Mouse (Mus musculus): Measurements from ENCODE around the gene Ovol3. TPM values are rescaled to one million over a fixed set of nuclear protein-coding genes. Genes with fewer than 3 reads are reported as not detected.

Gene Ovol3
- polyA plus RNA-seq (2012; rRNA removed): 0.66 and 1.4 TPM in 2 replicates

DNA sequence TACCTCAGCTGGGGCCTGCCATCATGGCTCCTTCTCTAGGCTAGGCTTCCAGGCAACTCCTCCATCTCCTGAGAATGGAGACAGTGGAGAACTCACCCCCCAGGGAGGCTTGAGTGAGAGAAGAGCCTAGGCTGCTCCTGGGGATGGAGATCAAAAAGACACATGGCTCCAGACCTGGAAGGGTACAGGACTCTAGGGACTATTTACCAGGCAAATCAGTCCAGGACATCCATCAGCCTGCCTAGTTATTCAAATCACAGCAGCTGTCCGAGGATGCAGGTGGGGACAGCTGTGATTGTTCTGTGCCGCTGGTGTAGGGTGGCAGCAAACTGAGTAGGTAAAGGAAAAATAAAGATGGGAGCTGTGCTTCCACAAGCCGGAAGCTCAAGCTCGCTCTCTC, at the start of gene Ovol3:
TSS of gene Ovol3 (minus strand) at position 101 of the 400 bp plus-strand sequence.
- DNase-seq: no peak
- TF ChIP-seq POLR2A (IDR thresholded peaks at IDR 0.05; ENCODE audit: control insufficient read depth, extremely low read depth, insufficient read depth, low read length, poor library complexity): no peak
- TF ChIP-seq CTCF (IDR thresholded peaks at IDR 0.05; ENCODE audit: borderline replicate concordance, control insufficient read depth, extremely low read depth, insufficient read depth, low read length, poor library complexity): no peak
- Histone ChIP-seq H3K4me3 (ENCODE audit: control insufficient read depth, insufficient read depth, low read length) (no peak within 1 kb of the TSS), H3K4me1 (replicated peaks; ENCODE audit: control insufficient read depth, insufficient read depth, low read length) (peaks cover 11% of the 10 kb centered on the region), H3K27me3 (ENCODE audit: control insufficient read depth, insufficient read depth, low read length) (no peaks in the 10 kb centered on the region), H3K36me3 (ENCODE audit: control insufficient read depth, insufficient read depth, low read length) (no peaks in the 10 kb centered on the region), H3K27ac (ENCODE audit: control insufficient read depth, insufficient read depth, low read length) (no peak within 1 kb of the TSS)
- whole genome bisulfite sequencing: 96% methylated on average over 4 of the region's 4 CpGs

DNA sequence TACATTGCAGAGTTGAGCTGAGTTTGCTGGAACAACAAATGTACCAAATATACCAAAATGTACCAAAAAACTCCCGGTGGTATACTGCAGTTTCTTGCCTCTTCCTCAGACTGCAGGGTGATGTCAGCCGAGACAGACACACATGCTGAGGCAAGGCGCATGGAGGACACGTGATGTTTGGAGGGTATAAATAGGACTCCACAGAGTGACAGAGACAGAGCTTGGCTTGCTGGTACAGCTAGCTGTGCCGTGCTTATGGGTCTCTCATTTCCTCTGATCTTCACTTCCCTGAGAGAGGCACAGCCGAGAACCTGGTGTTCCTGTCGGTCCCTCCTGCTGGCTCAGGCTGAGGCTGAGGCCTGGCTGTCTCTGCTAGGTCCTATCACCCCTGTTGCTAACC, 47.2 kb upstream of the Ovol3 start:
- H3K27me3 ChIP-seq (ENCODE audit: control insufficient read depth, insufficient read depth, low read length): no peaks in the 10 kb centered on the region
- DNase-seq: no peak
- no peaks in the 10 kb centered on the region for H3K36me3 ChIP-seq (ENCODE audit: control insufficient read depth, insufficient read depth, low read length)
- H3K4me1 ChIP-seq (replicated peaks; ENCODE audit: control insufficient read depth, insufficient read depth, low read length): peaks cover 9% of the 10 kb centered on the region
- 88% methylated on average over 7 of the region's 7 CpGs for WGBS
- H3K27ac ChIP-seq (ENCODE audit: control insufficient read depth, insufficient read depth, low read length): no peak overlapping the region
- TF ChIP-seq POLR2A (IDR thresholded peaks at IDR 0.05; ENCODE audit: control insufficient read depth, extremely low read depth, insufficient read depth, low read length, poor library complexity) (no peak), CTCF (IDR thresholded peaks at IDR 0.05; ENCODE audit: borderline replicate concordance, control insufficient read depth, extremely low read depth, insufficient read depth, low read length, poor library complexity) (no peak)
- H3K4me3 ChIP-seq (ENCODE audit: control insufficient read depth, insufficient read depth, low read length): no peak overlapping the region

DNA sequence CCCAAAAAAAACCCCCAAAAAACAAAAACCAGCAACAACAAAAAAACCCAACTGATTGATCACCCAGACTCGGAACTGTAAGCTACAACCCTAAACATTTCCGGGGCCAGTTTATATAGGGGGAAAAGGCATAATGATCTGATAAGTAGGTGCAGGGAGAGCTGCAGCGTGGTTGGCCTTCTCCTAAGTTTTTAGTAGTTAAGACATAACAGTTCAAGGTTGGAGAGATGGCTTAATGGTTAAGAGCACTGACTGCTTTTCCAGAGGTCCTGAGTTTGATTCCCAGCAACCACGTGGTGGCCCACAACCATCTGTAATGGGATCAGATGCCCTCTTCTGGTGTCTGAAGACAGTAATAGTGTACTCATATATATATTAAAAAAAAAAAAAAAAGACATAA, 46.0 kb upstream of the Ovol3 start:
- Histone ChIP-seq H3K27ac (ENCODE audit: control insufficient read depth, insufficient read depth, low read length) (no peak overlapping the region), H3K4me1 (replicated peaks; ENCODE audit: control insufficient read depth, insufficient read depth, low read length) (peaks cover 9% of the 10 kb centered on the region), H3K4me3 (ENCODE audit: control insufficient read depth, insufficient read depth, low read length) (no peak overlapping the region), H3K27me3 (ENCODE audit: control insufficient read depth, insufficient read depth, low read length) (no peaks in the 10 kb centered on the region), H3K36me3 (ENCODE audit: control insufficient read depth, insufficient read depth, low read length) (no peaks in the 10 kb centered on the region)
- DNase-seq: no peak
- TF ChIP-seq CTCF (IDR thresholded peaks at IDR 0.05; ENCODE audit: borderline replicate concordance, control insufficient read depth, extremely low read depth, insufficient read depth, low read length, poor library complexity) (no peak), POLR2A (IDR thresholded peaks at IDR 0.05; ENCODE audit: control insufficient read depth, extremely low read depth, insufficient read depth, low read length, poor library complexity) (no peak)
- WGBS: 87% methylated on average over 4 of the region's 4 CpGs

DNA sequence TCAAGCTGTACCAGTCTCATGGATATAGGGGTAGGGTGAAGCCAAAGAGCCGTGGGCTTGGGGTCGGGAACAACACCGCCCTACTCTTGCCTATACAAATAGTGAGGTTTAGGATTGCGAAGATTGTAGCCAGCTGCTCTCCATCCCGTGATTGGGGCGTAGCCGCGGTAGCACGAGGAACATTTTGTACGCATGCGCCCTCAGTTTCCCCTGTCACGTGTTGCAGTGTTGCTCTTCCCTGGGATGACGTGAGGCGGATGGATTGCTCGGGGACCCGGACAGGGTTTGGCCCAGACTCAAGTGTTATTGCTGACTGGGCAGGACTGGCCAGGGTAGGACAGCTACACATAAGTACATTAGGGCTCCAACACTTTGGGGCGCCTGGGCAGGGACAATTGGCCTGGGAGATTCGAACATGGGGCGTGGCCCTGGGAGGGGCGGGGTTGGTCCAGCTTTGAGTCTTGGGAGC, 45.2 kb upstream of the Ovol3 start:
- Histone ChIP-seq H3K36me3 (ENCODE audit: control insufficient read depth, insufficient read depth, low read length) (no peaks in the 10 kb centered on the region), H3K4me1 (replicated peaks; ENCODE audit: control insufficient read depth, insufficient read depth, low read length) (peaks cover 9% of the 10 kb centered on the region), H3K27ac (ENCODE audit: control insufficient read depth, insufficient read depth, low read length) (peak overlapping the region; percentile 85), H3K27me3 (ENCODE audit: control insufficient read depth, insufficient read depth, low read length) (no peaks in the 10 kb centered on the region), H3K4me3 (ENCODE audit: control insufficient read depth, insufficient read depth, low read length) (peak overlapping the region; percentile 59)
- TF ChIP-seq CTCF (IDR thresholded peaks at IDR 0.05; ENCODE audit: borderline replicate concordance, control insufficient read depth, extremely low read depth, insufficient read depth, low read length, poor library complexity): no peak
- 0 out of 2 replicates have a peak, but pooled peaks have one; percentile 21 for TF ChIP-seq POLR2A (IDR thresholded peaks at IDR 0.05; ENCODE audit: control insufficient read depth, extremely low read depth, insufficient read depth, low read length, poor library complexity)
- DNase-seq: peak; percentile 69
- WGBS: under 1% methylated on average over 20 of the region's 20 CpGs

DNA sequence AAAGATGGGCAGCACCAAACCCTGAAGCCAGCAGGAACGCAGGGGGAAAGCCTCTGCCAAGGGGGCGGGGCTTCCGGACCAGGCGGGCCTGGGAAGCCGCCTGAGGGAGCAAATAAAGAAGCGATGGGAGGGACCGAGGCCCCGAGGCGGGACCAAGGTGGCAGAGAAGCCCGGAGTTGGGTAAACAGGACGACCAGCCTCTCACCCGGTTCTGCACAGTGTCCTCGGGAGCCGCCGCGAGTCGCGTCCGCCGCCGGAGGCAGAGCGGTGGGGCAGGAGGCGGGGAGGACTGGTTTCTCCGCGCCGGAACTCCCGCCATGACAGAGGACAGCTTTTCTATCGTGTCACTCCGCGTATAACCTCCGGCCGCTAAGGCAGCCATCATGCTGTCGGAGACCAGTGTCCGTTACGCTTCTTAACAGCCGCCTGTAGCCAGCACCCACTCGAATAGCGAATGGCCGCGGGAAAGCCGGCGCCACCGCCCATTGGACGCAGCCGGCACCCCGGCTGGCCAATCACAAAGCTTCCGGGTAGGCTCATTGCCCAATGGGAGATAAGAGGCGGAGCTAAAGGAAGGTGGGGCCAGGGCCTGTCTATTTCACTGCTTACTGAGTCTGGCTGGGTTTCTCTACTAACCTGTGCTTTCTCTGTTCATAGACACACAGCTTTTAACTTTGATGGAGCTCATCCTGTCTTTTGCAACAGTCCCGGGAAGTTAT, 44.6 kb upstream of the Ovol3 start, which contains the start of the genes Thap8 and Wdr62:
TSS of gene Thap8 (plus strand) at position 144 of the 719 bp plus-strand sequence.
TSS of gene Wdr62 (minus strand) at position 469 of the 719 bp plus-strand sequence.
- H3K27me3 ChIP-seq (ENCODE audit: control insufficient read depth, insufficient read depth, low read length): no peaks in the 10 kb centered on the region
- H3K4me3 ChIP-seq (ENCODE audit: control insufficient read depth, insufficient read depth, low read length): peak within 1 kb of the TSS; percentile 61
- no peaks in the 10 kb centered on the region for H3K36me3 ChIP-seq (ENCODE audit: control insufficient read depth, insufficient read depth, low read length)
- H3K27ac ChIP-seq (ENCODE audit: control insufficient read depth, insufficient read depth, low read length): peak within 1 kb of the TSS; percentile 85
- WGBS: under 1% methylated on average over 49 of the region's 49 CpGs
- peaks cover 9% of the 10 kb centered on the region for H3K4me1 ChIP-seq (replicated peaks; ENCODE audit: control insufficient read depth, insufficient read depth, low read length)
- peak; percentile 90 for DNase-seq
- TF ChIP-seq POLR2A (IDR thresholded peaks at IDR 0.05; ENCODE audit: control insufficient read depth, extremely low read depth, insufficient read depth, low read length, poor library complexity) (0 out of 2 replicates have a peak, but pooled peaks have one; percentile 35), CTCF (IDR thresholded peaks at IDR 0.05; ENCODE audit: borderline replicate concordance, control insufficient read depth, extremely low read depth, insufficient read depth, low read length, poor library complexity) (no peak)

DNA sequence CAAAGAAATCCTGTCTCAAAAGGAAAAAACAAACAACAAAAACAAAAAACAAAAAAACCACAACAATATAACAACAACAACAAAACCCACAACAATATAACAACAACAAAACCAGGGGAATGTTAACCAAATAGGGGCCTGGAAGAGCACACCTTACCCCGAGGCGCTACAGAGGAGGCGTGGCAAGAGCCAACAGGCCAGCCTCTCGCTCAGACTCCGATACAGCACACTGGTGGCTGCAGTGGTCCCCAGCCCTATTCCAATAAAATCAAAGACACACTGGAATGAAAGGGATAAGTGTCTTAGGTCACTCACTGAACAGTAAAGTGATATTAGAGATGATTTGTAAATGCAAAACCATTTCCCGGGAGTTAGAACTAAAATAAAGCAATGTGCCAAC, 44.0 kb upstream of the Ovol3 start:
- DNase-seq: no peak
- H3K4me1 ChIP-seq (replicated peaks; ENCODE audit: control insufficient read depth, insufficient read depth, low read length): peaks cover 9% of the 10 kb centered on the region
- no peak overlapping the region for H3K27ac ChIP-seq (ENCODE audit: control insufficient read depth, insufficient read depth, low read length)
- no peaks in the 10 kb centered on the region for H3K36me3 ChIP-seq (ENCODE audit: control insufficient read depth, insufficient read depth, low read length)
- no peaks in the 10 kb centered on the region for H3K27me3 ChIP-seq (ENCODE audit: control insufficient read depth, insufficient read depth, low read length)
- peak overlapping the region; percentile 61 for H3K4me3 ChIP-seq (ENCODE audit: control insufficient read depth, insufficient read depth, low read length)
- WGBS: 3% methylated on average over 6 of the region's 6 CpGs
- TF ChIP-seq CTCF (IDR thresholded peaks at IDR 0.05; ENCODE audit: borderline replicate concordance, control insufficient read depth, extremely low read depth, insufficient read depth, low read length, poor library complexity): no peak
- no peak for TF ChIP-seq POLR2A (IDR thresholded peaks at IDR 0.05; ENCODE audit: control insufficient read depth, extremely low read depth, insufficient read depth, low read length, poor library complexity)
